Mouse (Mus musculus) left cerebral cortex, postnatal 25 days (tissue): ENCODE data around the gene Wwp2. TPM values are rescaled to one million over a fixed set of nuclear protein-coding genes. Genes with fewer than 3 reads are reported as not detected.

Source experiments
- DNase-seq, 2 experiments: peaks; one replicate each; pipeline ENCODE4 v3.0.0; 2022; ENCODE audit warnings: low spot score in 2 of 2, mixed read lengths in 1 of 2
- intact Hi-C: fragments of 180-260 bp; cut with DNase I; formaldehyde crosslinking; loops from one replicate; pipeline ENCODE4 v1.15.1; 2025
- total RNA-seq, 2 experiments: library from RNA; stranded (reverse); gene quantifications; 2 replicates each; pipeline ENCODE4 v1.2.3; 2021

The Wwp2 gene
- total RNA-seq, 2 experiments from 2014 or later, result 32.7 to 42.0 TPM

GRCm38 (mm10) chr8:107499519-107499918, 63.4 kb downstream of the Wwp2 start:
- DNase-seq, result no peak
- intact Hi-C loops, result no loop called here

- no peak for DNase-seq
- intact Hi-C loops, result no loop called here
Measured at GRCm38 (mm10) chr8:107502407-107502806, 66.2 kb downstream of the Wwp2 start.

GRCm38 (mm10) chr8:107502922-107503321, 66.8 kb downstream of the Wwp2 start:
- intact Hi-C loops, result no loop called here
- no peak for DNase-seq

- no peak for DNase-seq
- intact Hi-C loops, result no loop called here
Measured at GRCm38 (mm10) chr8:107503354-107503753, 67.2 kb downstream of the Wwp2 start.

- intact Hi-C loops, result no loop called here
- DNase-seq, result no peak
Measured at GRCm38 (mm10) chr8:107504239-107504985, 68.2 kb downstream of the Wwp2 start.

- no peak for DNase-seq
- intact Hi-C loops, result no loop called here
Measured at GRCm38 (mm10) chr8:107505271-107505670, 69.1 kb downstream of the Wwp2 start.

GRCm38 (mm10) chr8:107507019-107507418, 70.9 kb downstream of the Wwp2 start:
- intact Hi-C loops, result no loop called here

GRCm38 (mm10) chr8:107510204-107510603, 74.0 kb downstream of the Wwp2 start:
- intact Hi-C loops, result no loop called here
- DNase-seq, result no peak

More at GRCm38 (mm10) chr8:107507019-107507418, 70.9 kb downstream of the Wwp2 start:
- DNase-seq, result no peak

- DNase-seq, result no peak
- intact Hi-C loops, result no loop called here
Measured at GRCm38 (mm10) chr8:107510766-107511165, 74.6 kb downstream of the Wwp2 start.

GRCm38 (mm10) chr8:107513249-107513648, 77.1 kb downstream of the Wwp2 start:
- intact Hi-C loops, result no loop called here
- DNase-seq, result no peak

- no peak for DNase-seq
- intact Hi-C loops, result no loop called here
Measured at GRCm38 (mm10) chr8:107514949-107515721, 79.0 kb downstream of the Wwp2 start.

- no peak for DNase-seq
- intact Hi-C loops, result no loop called here
Measured at GRCm38 (mm10) chr8:107518726-107519125, 82.6 kb downstream of the Wwp2 start.

GRCm38 (mm10) chr8:107519860-107520259, 83.7 kb downstream of the Wwp2 start:
- intact Hi-C loops, result no loop called here
- DNase-seq, result peak in 1 of 2 experiments; percentile 14

- no peak for DNase-seq
- intact Hi-C loops, result no loop called here
Measured at GRCm38 (mm10) chr8:107521788-107522554, 85.8 kb downstream of the Wwp2 start.

GRCm38 (mm10) chr8:107522555-107522833, 86.3 kb downstream of the Wwp2 start:
- DNase-seq, result peak in 1 of 2 experiments; percentile 59
- intact Hi-C loops, result no loop called here

GRCm38 (mm10) chr8:107524535-107524934, 88.4 kb downstream of the Wwp2 start:
- intact Hi-C loops, result no loop called here
- no peak for DNase-seq

- intact Hi-C loops, result no loop called here
- DNase-seq, result no peak
Measured at GRCm38 (mm10) chr8:107528786-107529185, 92.6 kb downstream of the Wwp2 start.

- DNase-seq, result no peak
- intact Hi-C loops, result no loop called here
Measured at GRCm38 (mm10) chr8:107537472-107537871, 101.3 kb downstream of the Wwp2 start.

GRCm38 (mm10) chr8:107540623-107541022, 104.5 kb downstream of the Wwp2 start:
- no peak for DNase-seq
- intact Hi-C loops, result no loop called here

GRCm38 (mm10) chr8:107541369-107541768, 105.2 kb downstream of the Wwp2 start:
- intact Hi-C loops, result no loop called here
- DNase-seq, result peak in 1 of 2 experiments; percentile 44
